Mouse (Mus musculus) left cerebral cortex, postnatal 25 days (tissue): Measurements from ENCODE around the gene Tmc5. TPM values are rescaled to one million over a fixed set of nuclear protein-coding genes. Genes with fewer than 3 reads are reported as not detected.

Experiments used
- DNase-seq, 2 experiments: peaks; one replicate each; pipeline ENCODE4 v3.0.0; 2022; ENCODE audit warnings: low spot score in 2 of 2, mixed read lengths in 1 of 2
- intact Hi-C: fragments of 180-260 bp; cut with DNase I; formaldehyde crosslinking; loops from one replicate; pipeline ENCODE4 v1.15.1; 2025
- total RNA-seq, 2 experiments: library from RNA; stranded (reverse); gene quantifications; 2 replicates each; pipeline ENCODE4 v1.2.3; 2021

Gene Tmc5
- total RNA-seq, result under 1 TPM; 0.27 to 0.37 TPM

DNA sequence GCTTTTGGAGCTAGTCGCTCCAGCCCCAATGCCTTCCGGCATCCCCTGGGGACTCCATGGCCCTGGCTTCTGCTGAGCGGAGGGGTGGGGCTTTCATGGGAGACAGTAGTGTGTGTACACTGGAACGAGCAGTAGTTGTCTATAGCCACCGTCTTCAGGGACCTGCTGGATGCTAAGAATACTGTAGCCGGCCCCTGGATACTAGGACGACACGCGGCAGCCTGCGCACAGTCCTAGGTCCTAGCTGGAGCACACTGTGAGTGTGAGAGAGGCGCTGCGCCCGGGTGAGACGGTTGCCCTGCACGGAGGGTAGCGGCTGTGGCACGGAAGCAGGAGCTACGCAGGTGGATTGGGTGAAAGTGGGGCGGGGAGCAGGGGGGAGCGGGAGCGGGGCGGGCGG lies at the start of gene Tmc5:
Tmc5 (plus strand) TSS at position 97 of the 400 bp plus-strand sequence.
- no peak for DNase-seq
- intact Hi-C loops, result no loop called here

DNA sequence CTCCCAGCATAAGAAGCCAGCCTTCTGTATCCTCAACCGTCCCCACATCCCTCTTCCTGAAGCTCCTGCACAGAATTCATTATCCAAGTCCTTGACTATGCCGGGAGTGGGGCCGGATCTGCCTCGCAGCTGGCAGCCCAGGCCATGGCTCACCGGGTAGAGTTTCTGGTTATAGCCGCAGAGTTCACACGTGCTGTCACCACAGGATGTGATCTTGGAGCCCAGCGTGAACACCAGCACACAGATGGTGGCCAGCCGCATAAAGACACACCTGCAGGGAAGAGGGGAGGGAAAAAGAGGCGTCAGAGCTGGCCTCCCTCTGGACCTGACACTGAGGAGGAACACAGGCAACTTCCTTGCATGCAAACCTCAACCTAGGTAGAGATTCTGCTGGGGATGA lies 49.6 kb upstream of the Tmc5 start:
- no peak for DNase-seq
- intact Hi-C loops, result no loop called here

DNA sequence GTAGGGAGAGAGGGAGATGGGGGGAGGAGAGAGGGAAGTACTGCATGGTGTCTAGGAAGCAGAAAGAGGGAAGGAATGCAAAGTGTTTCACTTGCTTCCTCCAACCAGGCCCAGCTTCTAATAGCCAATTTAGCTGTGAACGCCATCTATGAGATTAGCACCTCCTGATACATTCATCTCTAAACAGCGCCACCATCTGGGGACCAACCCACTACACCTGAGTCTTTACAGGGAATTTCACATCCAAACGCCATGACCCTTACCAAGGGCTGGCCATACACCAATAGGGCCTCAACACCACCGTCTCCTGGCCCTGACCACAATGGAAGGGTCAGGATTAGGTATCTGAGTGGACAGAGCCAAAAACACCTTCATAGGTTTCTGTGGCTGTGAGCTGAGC lies 43.2 kb upstream of the Tmc5 start:
- intact Hi-C loops, result no loop called here
- no peak for DNase-seq

DNA sequence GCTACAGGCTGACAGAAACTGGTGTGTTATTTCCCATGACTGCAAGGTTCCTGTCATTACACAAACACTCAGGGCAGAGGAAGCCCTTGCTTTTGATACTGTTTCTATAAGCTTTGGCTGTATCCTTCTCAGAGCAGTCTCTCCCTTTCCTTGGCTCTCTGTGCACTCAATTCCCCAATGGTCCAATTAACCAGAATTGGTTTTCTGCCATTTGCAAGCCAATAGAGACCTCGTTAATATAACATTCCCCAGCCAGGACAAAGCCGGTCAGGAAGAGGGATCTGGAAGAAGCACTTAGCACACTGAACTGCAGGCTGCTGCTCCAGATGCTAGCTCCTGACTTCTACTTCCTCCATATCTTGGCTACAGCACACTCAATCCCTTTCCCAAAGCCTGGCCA lies 42.8 kb upstream of the Tmc5 start:
- intact Hi-C loops, result no loop called here
- no peak for DNase-seq

DNA sequence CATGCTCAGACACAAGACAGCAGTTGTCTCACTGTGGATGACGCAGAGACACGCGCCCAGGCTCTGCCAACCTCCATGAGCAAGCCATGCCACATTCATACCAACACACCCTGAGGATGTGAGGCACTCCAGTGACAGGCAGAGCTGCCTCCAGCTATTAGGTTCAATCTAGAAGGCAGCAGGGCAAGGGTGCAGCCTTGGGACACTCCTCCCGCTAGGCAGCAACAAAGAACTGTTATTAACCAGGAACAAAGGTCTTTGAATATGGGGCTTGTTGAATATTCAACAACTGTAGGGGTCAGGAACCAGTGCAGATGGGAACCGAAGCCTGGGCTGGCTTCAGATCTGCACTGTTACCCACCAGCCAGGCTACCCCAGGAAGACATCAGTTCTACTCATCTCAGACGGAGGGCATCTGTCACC lies 28.0 kb upstream of the Tmc5 start:
- peak in 1 of 2 experiments; percentile 46 for DNase-seq
- intact Hi-C loops, result no loop called here

DNA sequence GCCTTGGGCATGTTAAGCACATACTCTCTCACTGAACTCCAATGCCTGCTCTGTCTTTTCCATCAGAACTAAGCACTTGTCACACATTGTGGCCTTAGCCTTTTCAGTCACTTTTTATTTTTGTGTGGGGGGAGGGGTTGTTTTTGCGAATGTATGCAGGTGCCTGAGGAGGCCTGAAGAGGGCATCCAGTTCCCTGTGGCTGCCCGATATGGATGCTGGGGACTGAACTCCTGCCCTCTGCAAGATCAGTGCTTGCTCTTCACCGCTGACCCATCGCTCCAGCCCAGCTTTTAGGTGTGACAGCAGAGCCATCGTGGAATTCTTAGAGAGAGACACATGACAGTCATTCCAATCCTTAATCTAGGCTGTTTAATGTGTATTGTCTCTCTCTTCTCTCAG lies 25.7 kb upstream of the Tmc5 start:
- DNase-seq, result no peak
- intact Hi-C loops, result no loop called here

DNA sequence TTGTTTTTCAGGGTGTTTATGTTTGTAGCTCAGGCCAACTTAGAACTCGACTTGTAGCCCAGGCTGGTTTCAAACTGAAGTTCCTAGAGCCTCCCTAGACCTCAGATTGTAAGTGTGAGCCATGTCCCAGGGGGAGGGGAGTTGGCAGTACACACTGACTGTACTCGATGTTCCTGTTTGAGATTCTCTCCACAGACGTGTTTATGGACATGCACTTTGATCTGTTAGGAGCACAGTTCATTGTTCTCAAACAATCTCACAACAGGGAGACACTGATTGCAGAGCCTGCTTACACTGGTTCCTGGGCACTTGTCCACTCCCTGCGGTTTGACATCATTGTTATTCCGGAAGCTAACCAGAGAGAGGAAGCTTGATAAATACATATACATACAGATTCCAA lies 25.1 kb upstream of the Tmc5 start:
- intact Hi-C loops, result no loop called here
- no peak for DNase-seq

DNA sequence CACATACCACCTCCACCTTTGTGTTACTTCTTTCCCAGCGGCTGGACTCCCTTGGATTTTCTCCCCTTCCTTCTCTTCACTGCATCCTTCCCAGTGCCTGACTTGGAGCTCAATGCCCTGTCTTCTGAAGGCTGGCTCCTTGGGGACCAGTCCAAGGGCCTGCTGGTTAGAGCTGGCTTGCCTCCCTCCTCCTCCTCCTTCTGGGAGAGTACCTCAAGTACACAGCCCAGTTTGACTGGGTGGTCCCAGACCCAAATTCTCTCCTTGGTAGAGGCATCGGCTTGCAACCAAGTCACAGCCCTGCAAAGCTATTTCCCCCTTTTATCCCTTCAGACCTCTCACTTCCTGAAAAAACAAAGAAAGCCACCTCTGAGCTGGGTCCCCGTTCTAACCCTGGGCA lies 18.8 kb upstream of the Tmc5 start:
- intact Hi-C loops, result no loop called here
- DNase-seq, result peak in 1 of 2 experiments; percentile 32

DNA sequence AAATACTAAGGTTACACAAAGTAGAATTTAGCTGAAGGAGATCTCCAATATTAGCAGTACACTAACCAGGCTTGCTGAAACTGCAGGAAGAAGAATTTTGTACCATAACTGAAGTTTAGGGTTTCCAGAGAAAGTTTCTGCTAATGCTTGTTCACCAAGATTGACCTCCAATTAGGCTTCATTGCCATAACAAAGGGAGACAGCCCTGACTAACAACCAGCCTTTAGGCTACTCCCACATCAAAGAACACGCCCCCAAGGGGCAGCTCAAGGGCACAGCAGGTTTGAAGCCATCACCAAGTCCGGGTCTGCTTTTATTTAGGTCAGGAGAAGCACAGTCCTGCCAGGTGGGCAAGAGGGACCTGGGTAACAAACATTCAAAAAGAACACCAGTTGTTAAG lies 17.2 kb upstream of the Tmc5 start:
- DNase-seq, result no peak
- intact Hi-C loops, result no loop called here

DNA sequence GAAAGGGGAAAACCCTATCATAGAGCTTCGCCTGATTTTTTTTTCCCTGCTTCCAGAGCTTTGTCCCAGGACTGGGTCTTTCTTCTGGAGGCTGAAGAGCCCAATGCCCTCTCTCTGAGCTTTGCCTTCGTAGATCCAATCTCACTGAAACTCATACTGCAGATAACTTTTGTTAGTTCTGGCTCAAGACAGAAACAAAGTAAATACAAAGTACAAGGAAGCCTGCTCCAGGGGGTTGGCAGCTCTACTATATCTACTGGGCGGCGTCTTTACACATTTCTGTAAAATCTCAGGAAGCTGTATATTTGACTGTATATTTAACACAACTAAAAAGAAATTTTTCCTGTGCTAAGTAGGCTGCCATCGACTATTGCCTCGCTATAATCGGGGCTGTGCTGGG lies 13.3 kb upstream of the Tmc5 start:
- DNase-seq, result no peak
- intact Hi-C loops, result no loop called here

DNA sequence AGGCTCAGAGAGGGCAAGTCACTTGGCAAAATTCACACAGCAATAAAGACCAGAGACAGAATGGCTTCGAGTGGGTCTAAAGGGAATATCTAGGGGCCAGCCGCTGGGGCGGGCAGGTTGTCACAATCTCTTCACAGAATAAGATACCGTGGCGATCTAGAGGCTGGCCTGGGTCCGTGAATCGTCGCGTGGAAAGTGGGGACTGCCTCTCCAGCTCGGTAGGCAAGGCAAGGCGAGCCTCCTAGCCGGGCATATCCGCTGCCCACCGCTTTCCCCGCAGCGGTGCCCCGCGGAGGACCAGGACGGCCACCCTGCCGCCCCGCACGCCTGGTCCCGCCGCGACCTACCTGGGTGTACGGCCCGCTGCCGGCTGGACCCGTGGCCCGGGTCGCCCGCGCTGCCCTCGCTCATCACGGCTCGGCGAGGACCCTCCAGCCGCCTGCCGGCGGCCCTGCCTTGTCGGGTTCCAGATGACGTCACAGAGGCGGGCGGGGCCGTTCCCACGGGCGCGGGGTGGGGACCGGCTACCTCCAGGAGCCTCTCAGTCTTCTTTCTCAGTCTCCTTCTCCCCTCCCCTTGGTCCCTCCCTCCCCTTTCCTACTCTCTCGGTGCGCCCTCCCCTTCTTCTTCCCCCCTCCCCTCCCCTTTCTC lies 12.7 kb upstream of the Tmc5 start, which contains the start of gene Tmc7:
Tmc7 (minus strand) TSS at position 480 of the 651 bp plus-strand sequence.
- intact Hi-C loops, result no loop called here

DNA sequence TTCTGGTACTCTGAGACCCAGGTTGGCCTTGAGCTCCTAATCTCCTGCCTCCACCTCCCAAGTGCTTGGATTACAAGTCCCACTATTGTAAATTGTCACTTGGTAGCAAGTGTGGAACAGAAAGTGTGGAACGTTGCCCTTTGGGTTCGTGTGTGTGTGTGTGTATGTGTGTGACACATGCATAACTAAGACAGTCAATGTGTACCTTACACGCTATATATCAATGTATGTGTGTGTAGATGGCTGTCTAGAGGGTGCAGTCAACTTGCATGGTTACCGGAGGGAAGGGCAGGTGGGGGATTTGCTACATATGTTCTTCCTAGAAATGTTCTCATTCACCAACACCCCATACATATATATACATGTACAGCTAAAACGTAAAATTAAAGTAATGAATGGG lies 12.2 kb upstream of the Tmc5 start:
- intact Hi-C loops, result no loop called here

More for the DNA sequence above, 12.7 kb upstream of the Tmc5 start, which contains the start of gene Tmc7:
- peak; percentile 84 to 87 for DNase-seq

DNA sequence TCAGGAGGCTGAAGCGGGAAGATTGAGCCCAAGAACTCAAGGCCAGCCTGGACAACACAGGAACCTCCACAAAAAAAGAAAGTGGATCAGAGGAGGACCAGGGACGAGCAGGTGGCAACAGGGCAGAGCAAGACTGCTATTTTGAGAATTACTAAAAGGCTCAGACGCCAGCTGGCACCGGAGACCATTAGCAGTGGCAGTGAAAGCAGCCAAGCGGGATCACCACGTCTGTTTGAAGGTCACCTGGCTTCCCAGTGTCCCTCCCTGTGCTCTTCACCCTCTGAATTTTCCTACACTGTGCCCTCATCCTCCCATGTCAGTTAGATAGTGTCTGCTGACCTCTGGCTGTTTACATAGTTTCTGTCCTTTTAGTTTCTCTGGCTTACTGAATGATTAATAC lies 11.2 kb upstream of the Tmc5 start:
- intact Hi-C loops, result no loop called here
- DNase-seq, result no peak

More for the DNA sequence above, 12.2 kb upstream of the Tmc5 start:
- DNase-seq, result no peak

DNA sequence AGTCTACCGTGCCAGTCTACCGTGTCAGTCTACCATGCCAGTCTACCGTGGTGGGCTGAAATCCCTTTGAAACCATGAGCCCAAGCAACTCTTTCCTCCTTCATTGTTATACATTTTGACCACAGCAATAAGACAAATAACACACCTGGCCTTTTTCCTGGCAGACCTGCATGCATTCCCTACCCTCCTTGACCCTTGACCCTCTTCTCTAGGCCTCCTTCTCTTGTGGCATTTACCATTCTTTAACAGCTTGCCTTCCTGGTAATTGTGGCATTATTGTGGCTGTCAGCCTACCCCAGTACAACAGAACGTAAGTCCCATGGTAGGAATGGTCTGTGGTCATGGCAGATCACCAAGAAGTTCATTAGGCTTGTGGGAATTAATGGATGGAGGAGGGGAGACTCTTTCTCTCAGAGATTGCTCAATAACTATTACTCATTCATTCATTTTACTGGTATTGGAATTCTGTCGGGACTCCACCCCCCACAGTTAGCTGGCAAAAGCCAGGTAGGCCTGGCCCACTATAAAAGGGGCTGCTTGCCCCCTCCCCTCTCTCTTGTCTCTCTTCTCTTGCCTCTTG lies 6.3 kb upstream of the Tmc5 start:
- no peak for DNase-seq
- intact Hi-C loops, result no loop called here

DNA sequence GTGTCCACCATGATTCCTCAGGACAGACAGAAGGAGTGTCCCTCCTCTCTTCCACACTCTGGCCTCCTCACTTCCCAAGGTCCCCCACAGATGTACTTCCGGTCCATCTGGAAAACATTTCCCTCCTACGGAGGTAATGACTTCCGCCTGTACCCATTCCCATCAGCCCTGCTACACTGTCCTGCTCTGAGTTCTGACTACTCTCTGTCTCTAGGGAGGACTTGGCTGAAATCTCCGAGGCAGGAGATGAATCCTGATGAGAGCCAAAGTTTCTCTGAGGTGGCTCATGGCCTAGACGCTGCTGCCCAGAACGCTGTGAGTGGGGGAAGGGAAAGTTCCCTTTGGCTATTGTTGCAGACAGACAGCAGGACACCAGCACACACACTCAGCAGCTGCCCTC lies 5.0 kb upstream of the Tmc5 start:
- intact Hi-C loops, result no loop called here
- peak in 1 of 2 experiments; percentile 28 for DNase-seq

DNA sequence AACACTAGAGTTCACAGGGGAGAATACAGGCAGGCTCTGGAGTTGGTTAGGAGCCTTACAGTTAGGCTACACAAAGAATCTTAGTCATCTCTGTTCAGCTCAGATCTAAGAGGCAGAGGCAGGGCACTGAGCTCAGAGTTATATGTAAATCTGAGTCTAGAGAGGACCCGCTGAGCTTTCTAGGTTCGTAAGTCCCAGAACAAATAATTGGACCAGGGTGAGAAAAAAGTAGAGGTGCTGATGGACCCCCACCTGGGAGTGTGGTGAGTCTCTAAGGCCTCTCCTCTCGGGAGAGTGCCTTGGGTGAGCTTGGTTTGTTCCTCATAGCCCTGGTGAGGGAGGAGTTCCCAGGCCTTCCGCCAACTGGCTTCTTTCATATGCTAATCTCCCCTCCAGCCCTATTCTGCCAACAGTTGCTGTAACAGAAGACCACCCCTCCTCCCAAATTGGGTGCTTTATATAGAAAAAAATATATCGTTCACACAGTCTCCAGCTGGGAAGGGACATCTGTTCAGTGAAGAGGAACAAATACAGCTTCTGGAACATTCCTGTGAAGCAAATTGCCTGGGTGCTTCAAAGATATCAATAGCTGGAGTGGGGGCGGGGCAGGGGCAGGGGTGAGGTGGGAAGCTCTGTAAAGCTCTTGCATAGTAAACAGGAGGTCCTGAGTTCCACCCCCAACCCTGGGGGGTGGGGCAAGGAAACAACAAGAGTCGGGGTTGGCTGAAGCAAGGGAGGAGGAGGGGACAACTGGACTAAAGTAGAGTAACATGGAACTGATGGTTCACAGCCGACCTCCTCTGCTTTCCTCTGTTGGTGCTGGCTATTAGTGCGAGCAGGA lies 3.3 kb upstream of the Tmc5 start:
- DNase-seq, result peak; percentile 60 to 80
- intact Hi-C loops, result no loop called here

DNA sequence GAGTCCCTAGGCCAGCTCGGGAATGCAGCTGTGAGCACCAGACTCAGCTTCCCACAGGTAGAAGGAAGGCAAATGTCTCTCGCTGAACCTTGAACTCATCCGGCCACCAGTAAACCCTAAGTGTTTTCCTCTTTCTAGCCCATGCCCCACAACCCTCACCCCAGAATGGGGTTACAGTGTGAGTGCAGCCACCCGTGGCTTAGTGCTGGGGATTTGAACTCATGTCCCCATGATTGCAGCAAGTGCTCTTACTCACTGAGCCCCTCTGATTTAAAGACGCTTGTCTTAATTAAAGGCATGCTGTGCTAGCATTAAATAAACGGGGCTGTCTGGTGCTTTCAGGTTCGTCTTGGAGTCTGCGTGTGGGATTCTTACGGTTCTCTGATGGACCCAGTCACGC lies 2.5 kb upstream of the Tmc5 start:
- DNase-seq, result no peak
- intact Hi-C loops, result loop anchor here (1.0 kb wide), 1 partner anchor 94 kb away; no protein-coding TSS in a partner anchor

DNA sequence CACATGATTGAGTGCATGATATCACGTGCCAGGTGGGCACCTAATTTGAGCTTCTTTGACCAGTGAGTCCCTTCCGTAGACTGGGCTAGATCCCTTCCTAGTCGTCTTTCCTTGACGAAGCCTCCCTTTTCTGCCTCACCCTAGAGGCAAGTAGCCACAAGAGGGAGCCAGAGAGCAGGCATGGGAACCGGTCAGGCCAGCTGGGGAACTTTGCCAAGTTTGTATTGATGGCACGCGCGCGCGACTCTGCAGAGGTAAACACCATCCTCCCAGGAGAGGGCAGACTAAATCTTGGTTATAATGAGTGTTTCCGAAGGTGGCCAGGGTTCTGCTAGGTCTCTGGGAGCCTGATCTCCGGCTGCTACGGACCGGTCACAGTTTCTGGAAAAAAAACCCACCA lies 1.9 kb upstream of the Tmc5 start:
- peak; percentile 91 to 93 for DNase-seq
- intact Hi-C loops, result loop anchor here (1.0 kb wide), 1 partner anchor 93 kb away; no protein-coding TSS in a partner anchor

DNA sequence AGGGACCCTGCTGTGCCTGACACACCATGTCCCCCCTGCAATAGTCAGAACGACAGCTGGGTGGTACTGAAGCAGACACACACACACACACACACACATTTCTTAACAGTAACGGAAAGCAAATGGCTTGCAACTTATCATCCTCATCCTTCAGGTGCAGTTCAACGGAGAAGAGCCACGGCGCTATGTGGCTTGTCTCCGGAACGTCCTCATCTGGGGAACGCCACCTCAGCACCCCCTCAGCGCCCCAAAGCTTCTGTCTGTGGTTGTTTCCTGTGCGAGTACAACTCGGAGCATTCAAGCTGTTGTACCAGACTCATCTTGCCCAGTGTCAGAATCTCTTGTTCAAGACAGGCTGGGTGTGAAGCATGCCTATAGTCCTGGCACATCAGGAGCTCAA lies 826 bp upstream of the Tmc5 start:
- intact Hi-C loops, result no loop called here
- no peak for DNase-seq

DNA sequence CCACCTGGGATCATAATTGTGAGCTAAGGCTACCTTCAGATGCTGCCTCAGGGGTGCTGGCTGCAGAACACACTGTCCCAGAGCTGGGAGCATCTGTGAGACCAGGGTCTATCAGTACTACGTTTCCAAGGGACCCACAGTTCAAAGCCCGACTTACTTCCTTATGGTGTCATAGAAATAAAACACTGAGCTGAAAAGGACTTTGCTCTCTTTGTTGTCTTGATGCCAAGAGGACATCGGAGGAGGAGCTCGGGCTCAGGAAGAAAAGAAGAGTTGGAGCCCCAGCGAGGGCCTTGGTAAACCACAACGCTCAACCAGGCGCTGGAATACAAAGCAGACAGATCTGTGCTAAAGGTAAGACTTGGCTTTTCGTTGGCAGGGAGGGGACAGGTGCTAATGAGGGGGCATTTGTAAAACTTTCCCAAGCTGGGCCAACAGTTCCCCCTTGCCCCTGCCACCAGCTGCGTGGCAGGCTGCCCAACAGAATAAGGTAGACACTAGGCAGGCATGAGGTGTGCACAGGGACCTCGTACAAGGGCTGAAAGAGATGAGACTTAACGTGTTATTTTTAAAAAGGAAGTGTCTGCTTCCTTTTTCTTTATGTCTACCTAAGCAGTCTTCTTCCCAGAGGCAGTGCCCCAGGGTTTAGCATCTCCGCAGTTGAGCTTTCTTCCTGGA lies 3.0 kb downstream of the Tmc5 start:
- intact Hi-C loops, result no loop called here
- DNase-seq, result no peak
